Mouse (Mus musculus) midbrain, embryonic 14.5 days (tissue): ENCODE results near the gene Olfr789. TPM values are rescaled to one million over a fixed set of nuclear protein-coding genes. Genes with fewer than 3 reads are reported as not detected.

Experiments used
- polyA plus RNA-seq: library from polyadenylated mRNA; unstranded; fragments of >200 nt; fragmentation: Nextera tagmentation; extraction: Ambion mirVana; gene quantifications from 2 replicates; pipeline ENCODE4 v1.2.1, GENCODE M21; 2014

The Olfr789 gene
- polyA plus RNA-seq, 1 experiment from 2014 or later, result not detected

Other genes with a start within 250 kb of the Olfr789 start
- gene Olfr774, start 248.5 kb upstream of the Olfr789 start, polyA plus RNA-seq, result not detected in 2 replicates
- not detected in 2 replicates for gene Olfr775, start 236.3 kb upstream of the Olfr789 start, polyA plus RNA-seq
- gene Olfr776, start 225.6 kb upstream of the Olfr789 start, polyA plus RNA-seq, result not detected in 2 replicates
- not detected in 2 replicates for gene Olfr777, start 213.3 kb upstream of the Olfr789 start, polyA plus RNA-seq
- gene Olfr780, start 166.6 kb upstream of the Olfr789 start, polyA plus RNA-seq, result not detected in 2 replicates
- gene Olfr781, start 155.9 kb upstream of the Olfr789 start, polyA plus RNA-seq, result not detected in 2 replicates
- not detected in 2 replicates for gene Olfr782, start 135.9 kb upstream of the Olfr789 start, polyA plus RNA-seq
- gene Olfr784, start 100.7 kb upstream of the Olfr789 start, polyA plus RNA-seq, result 0.13 and 0.14 TPM in 2 replicates
- not detected in 2 replicates for gene Olfr785, start 79.3 kb upstream of the Olfr789 start, polyA plus RNA-seq
- gene Olfr786, start 57.4 kb upstream of the Olfr789 start, polyA plus RNA-seq, result not detected in 2 replicates
- not detected in 2 replicates for gene Olfr787, start 22.9 kb upstream of the Olfr789 start, polyA plus RNA-seq
- not detected in 2 replicates for gene Olfr788, start 13.8 kb upstream of the Olfr789 start, polyA plus RNA-seq
- not detected in 2 replicates for gene Olfr790, start 13.7 kb downstream of the Olfr789 start, polyA plus RNA-seq
- not detected in 2 replicates for gene Olfr791, start 37.0 kb downstream of the Olfr789 start, polyA plus RNA-seq
- gene Olfr792, start 54.4 kb downstream of the Olfr789 start, polyA plus RNA-seq, result not detected in 2 replicates
- not detected in 2 replicates for gene Olfr794, start 82.9 kb downstream of the Olfr789 start, polyA plus RNA-seq
- not detected in 2 replicates for gene Olfr796, start 127.8 kb downstream of the Olfr789 start, polyA plus RNA-seq
- gene Olfr798, start 143.2 kb downstream of the Olfr789 start, polyA plus RNA-seq, result not detected in 2 replicates
- gene Olfr799, start 152.7 kb downstream of the Olfr789 start, polyA plus RNA-seq, result not detected in 2 replicates
- not detected in 2 replicates for gene Olfr800, start 172.9 kb downstream of the Olfr789 start, polyA plus RNA-seq
- not detected in 2 replicates for gene Olfr801, start 189.1 kb downstream of the Olfr789 start, polyA plus RNA-seq
- 0.04 TPM in 1 of 2 replicates, not detected in the other for gene Olfr802, start 203.4 kb downstream of the Olfr789 start, polyA plus RNA-seq
- gene Olfr803, start 209.5 kb downstream of the Olfr789 start, polyA plus RNA-seq, result not detected in 2 replicates
- gene Olfr804, start 218.5 kb downstream of the Olfr789 start, polyA plus RNA-seq, result not detected in 2 replicates
- not detected in 2 replicates for gene Olfr805, start 244.6 kb downstream of the Olfr789 start, polyA plus RNA-seq